In the genomic region with DNA sequence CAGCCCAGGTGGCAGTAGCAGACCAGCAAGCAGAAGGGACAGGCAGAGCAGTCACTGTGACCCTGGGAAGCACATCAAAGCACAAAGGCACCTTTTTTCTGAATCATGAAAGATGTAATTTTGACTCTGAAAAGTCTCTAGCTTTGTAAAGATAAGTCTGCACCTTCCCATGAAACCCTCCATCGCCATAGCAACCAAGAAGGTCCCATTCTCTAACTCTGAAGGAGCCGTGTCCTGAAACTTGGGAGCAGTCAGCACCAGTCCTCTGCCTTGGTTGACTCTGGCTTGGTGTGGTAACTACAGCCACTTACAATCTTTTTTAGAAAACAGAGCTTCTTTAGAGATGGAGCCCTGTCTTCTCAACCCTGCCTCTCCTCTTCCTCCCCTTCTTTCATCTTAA, we compare ENCODE assay signal across 1 mouse cellular context.
TF ChIP-seq lines count a peak whose summit lies in the region.

No protein-coding gene starts in this region.

TF ChIP-seq in CH12.LX, 34 proteins besides CTCF, POLR2A, EP300 and RAD21:
- TF ChIP-seq ZNF384 (IDR thresholded peaks at IDR 0.05; ENCODE audit: low read depth, low read length), result no peak
- TF ChIP-seq CHD1 (IDR thresholded peaks at IDR 0.05; ENCODE audit: low read depth, low read length), result no peak
- no peak for TF ChIP-seq BHLHE40 (IDR thresholded peaks at IDR 0.05; ENCODE audit: low read depth, low read length)
- TF ChIP-seq MAZ (IDR thresholded peaks at IDR 0.05; ENCODE audit: low read depth, low read length), result no peak
- no peak for TF ChIP-seq ZC3H11A (IDR thresholded peaks at IDR 0.05; ENCODE audit: low read depth, low read length)
- no peak for TF ChIP-seq MEF2A (IDR thresholded peaks at IDR 0.05; ENCODE audit: borderline replicate concordance, low read depth, low read length)
- no peak for TF ChIP-seq SMC3 (IDR thresholded peaks at IDR 0.05; ENCODE audit: low read depth, low read length)
- no peak for TF ChIP-seq KAT2A (IDR thresholded peaks at IDR 0.05; ENCODE audit: insufficient replicate concordance, low read length)
- no peak for TF ChIP-seq CHD2 (IDR thresholded peaks at IDR 0.05; ENCODE audit: low read length)
- TF ChIP-seq NRF1 (IDR thresholded peaks at IDR 0.05; ENCODE audit: low read depth, low read length), result no peak
- TF ChIP-seq JUND (conservative IDR thresholded peaks at IDR 0.05; ENCODE audit: low read depth, low read length), result no peak
- TF ChIP-seq ETS1 (conservative IDR thresholded peaks at IDR 0.05; ENCODE audit: low read depth, low read length), result no peak
- TF ChIP-seq PAX5 (IDR thresholded peaks at IDR 0.05; ENCODE audit: low read length), result no peak
- TF ChIP-seq MXI1 (IDR thresholded peaks at IDR 0.05; ENCODE audit: low read depth, low read length), result no peak
- TF ChIP-seq HCFC1 (IDR thresholded peaks at IDR 0.05; ENCODE audit: low read depth, low read length), result no peak
- no peak for TF ChIP-seq TCF12 (IDR thresholded peaks at IDR 0.05; ENCODE audit: low read depth, low read length)
